ENCODE assay signal across 13 mouse cellular contexts in genomic region chr6:77599244-77599643, GRCm38 (mm10).
DNase-seq lines count a peak whose midpoint lies in the region; ATAC-seq lines count a peak whose summit lies in the region.
"Had no signal": no experiment of that assay in that cellular context is flagged by ENCODE, and none has a peak within 500 bp of the region (broad histone marks: within the 10 kb centered on the region; RNA-seq: fewer than 3 reads in every experiment).

No protein-coding gene starts in this region.

- no peaks in the 10 kb centered on the region for H3K4me1 ChIP-seq in forebrain, embryonic 11.5 days (replicated peaks; ENCODE audit: control insufficient read depth, insufficient read depth, low read length)
- no peaks in the 10 kb centered on the region for H3K4me1 ChIP-seq in forebrain, embryonic 12.5 days
- H3K4me1 ChIP-seq: embryonic facial prominence, embryonic 15.5 days; heart, embryonic 12.5 days; megakaryocyte, embryonic 14.5 days had no signal

- no peak overlapping the region for H3K4me2 ChIP-seq in forebrain, embryonic 11.5 days (ENCODE audit: low read depth, low read length, severe bottlenecking)
- H3K4me2 ChIP-seq in forebrain, embryonic 12.5 days: no peak overlapping the region
- H3K4me2 ChIP-seq: embryonic facial prominence, embryonic 15.5 days; heart, embryonic 12.5 days had no signal

- H3K9me3 ChIP-seq in forebrain, embryonic 11.5 days (ENCODE audit: control insufficient read depth, low read length): no peaks in the 10 kb centered on the region
- no peaks in the 10 kb centered on the region for H3K9me3 ChIP-seq in forebrain, embryonic 12.5 days
- H3K9me3 ChIP-seq: embryonic facial prominence, embryonic 15.5 days; heart, embryonic 12.5 days; megakaryocyte, embryonic 14.5 days had no signal

- 64% methylated on average over 2 of the region's 2 CpGs for WGBS in forebrain, embryonic 11.5 days
- 72% methylated on average over 2 of the region's 2 CpGs for WGBS in forebrain, embryonic 12.5 days

- H3K4me3 ChIP-seq in forebrain, embryonic 11.5 days (ENCODE audit: low read depth, low read length): no peak overlapping the region
- H3K4me3 ChIP-seq in forebrain, embryonic 12.5 days (replicated peaks): no peak overlapping the region
- H3K4me3 ChIP-seq: embryonic facial prominence, embryonic 15.5 days; heart, embryonic 12.5 days; megakaryocyte, embryonic 14.5 days had no signal

- 0 out of 2 replicates have a peak, but pooled peaks have one; percentile 49 for ATAC-seq in forebrain, embryonic 11.5 days (replicated peaks; ENCODE audit: low FRiP score)
- ATAC-seq in forebrain, embryonic 12.5 days (ENCODE audit: low FRiP score): no peak

- no peak for DNase-seq in forebrain, embryonic 11.5 days (ENCODE audit: low spot score)
- peak; percentile 41 for DNase-seq in kidney, adult 9 months
- no peak for DNase-seq in kidney, postnatal 25 days
- peak; percentile 29 for DNase-seq in 3T3-L1 (ENCODE audit: low read depth, low spot score)
- peak; percentile 54 for DNase-seq in brain, adult 2 months (ENCODE audit: low read depth, low spot score)
- no peak for DNase-seq in heart, adult 8-10 months (ENCODE audit: low spot score)
- DNase-seq in cerebellum, adult 8-10 months: no peak
- DNase-seq: adrenal gland, postnatal 14 days; cerebellum, adult 11-12 months had no signal

- no peaks in the 10 kb centered on the region for H3K36me3 ChIP-seq in forebrain, embryonic 11.5 days (ENCODE audit: control insufficient read depth, insufficient read depth, low read length)
- H3K36me3 ChIP-seq in forebrain, embryonic 12.5 days (replicated peaks): no peaks in the 10 kb centered on the region
- H3K36me3 ChIP-seq: embryonic facial prominence, embryonic 15.5 days; heart, embryonic 12.5 days had no signal

- H3K27ac ChIP-seq in forebrain, embryonic 11.5 days (ENCODE audit: low read depth, low read length): no peak overlapping the region
- no peak overlapping the region for H3K27ac ChIP-seq in forebrain, embryonic 12.5 days
- H3K27ac ChIP-seq: embryonic facial prominence, embryonic 15.5 days had no signal

- no peak overlapping the region for H3K9ac ChIP-seq in forebrain, embryonic 11.5 days (ENCODE audit: low read length)
- no peak overlapping the region for H3K9ac ChIP-seq in forebrain, embryonic 12.5 days
- H3K9ac ChIP-seq: embryonic facial prominence, embryonic 15.5 days; heart, embryonic 12.5 days had no signal

- no peaks in the 10 kb centered on the region for H3K27me3 ChIP-seq in forebrain, embryonic 11.5 days (ENCODE audit: control insufficient read depth, insufficient read depth, low read length)
- no peaks in the 10 kb centered on the region for H3K27me3 ChIP-seq in forebrain, embryonic 12.5 days
- H3K27me3 ChIP-seq: embryonic facial prominence, embryonic 15.5 days; heart, embryonic 12.5 days; megakaryocyte, embryonic 14.5 days had no signal

Comparison
In these comparisons a context has a peak if more than half of its experiments do, and no peak if none do; other contexts are left out.
1. DNase-seq: peak in kidney, adult 9 months (single experiment), 3T3-L1 (single experiment) and brain, adult 2 months (single experiment); none in forebrain, embryonic 11.5 days (single experiment), kidney, postnatal 25 days (0 of 2), heart, adult 8-10 months (single experiment) and cerebellum, adult 8-10 months (single experiment).